Mouse (Mus musculus) stomach, postnatal 0 days (tissue): ENCODE measurements around the gene Col24a1. TPM values are rescaled to one million over a fixed set of nuclear protein-coding genes. Genes with fewer than 3 reads are reported as not detected.
A peak's percentile ranks its signal among the peaks of the same experiment; 100 is the strongest.

Experiments
- ATAC-seq: fragments of 200-750 bp; cut with Nextera tagmentation; 2 replicates; pipeline ENCODE4 v1.8.0; 2017; ENCODE audit not compliant: low FRiP score, low TSS enrichment
- DNase-seq: peaks from one replicate; pipeline ENCODE4 v3.0.0-alpha.2; 2016; ENCODE audit warnings: low spot score
- H3K27ac ChIP-seq: fragments of 300-500 bp; sonication (generic); replicated peaks from 2 replicates; pipeline ENCODE4 v1.5.1; 2014; ENCODE audit warnings: mild to moderate bottlenecking, control low read depth
- H3K27me3 ChIP-seq: fragments of 300-500 bp; sonication (generic); 2 replicates; pipeline ENCODE4 v1.6.1; 2014; ENCODE audit warnings: low read length; ENCODE audit not compliant: control insufficient read depth, insufficient read depth
- H3K36me3 ChIP-seq: fragments of 300-500 bp; sonication (generic); 2 replicates; pipeline ENCODE4 v1.6.1; 2014; ENCODE audit warnings: low read length, mixed read lengths; ENCODE audit not compliant: control insufficient read depth, insufficient read depth
- H3K4me1 ChIP-seq: fragments of 300-500 bp; sonication (generic); replicated peaks from 2 replicates; pipeline ENCODE4 v1.6.1; 2014; ENCODE audit warnings: antibody characterized with exemption; ENCODE audit not compliant: control insufficient read depth, insufficient read depth
- H3K4me2 ChIP-seq: fragments of 300-500 bp; sonication (generic); replicated peaks from 2 replicates; pipeline ENCODE4 v1.6.1; 2014; ENCODE audit warnings: low read depth, mild to moderate bottlenecking, control low read depth, moderate library complexity
- H3K4me3 ChIP-seq: fragments of 300-500 bp; sonication (generic); 2 replicates; pipeline ENCODE4 v1.5.1; 2014; ENCODE audit warnings: low read depth, low read length, control low read depth
- H3K9ac ChIP-seq: fragments of 300-500 bp; sonication (generic); 2 replicates; pipeline ENCODE4 v1.6.1; 2014; ENCODE audit warnings: mild to moderate bottlenecking, low read length, control low read depth, mixed read lengths
- H3K9me3 ChIP-seq: fragments of 300-500 bp; sonication (generic); 2 replicates; pipeline ENCODE4 v1.6.1; 2016; ENCODE audit warnings: low read length; ENCODE audit not compliant: control insufficient read depth
- CTCF ChIP-seq: IDR thresholded peaks from 2 replicates; pipeline ENCODE4 v1.5.1; 2016; ENCODE audit warnings: antibody characterized with exemption, low read depth, mild to moderate bottlenecking, moderate library complexity
- EP300 ChIP-seq: optimal IDR thresholded peaks from 2 replicates; pipeline ENCODE3; 2016; ENCODE audit warnings: antibody characterized with exemption
- WGBS: fragments of 180-500 bp; shearing (Covaris S2); extraction: QIAGEN DNeasy Blood & Tissue Kit; methylation state at CpG from one replicate; pipeline ENCODE4 v1.1.7; 2014; 5-methylcytosine and 5-hydroxymethylcytosine counted together
- polyA plus RNA-seq: library from polyadenylated mRNA; unstranded; fragments of >200 nt; fragmentation: Nextera tagmentation; extraction: Ambion mirVana; gene quantifications from 2 replicates; pipeline ENCODE4 v1.2.1, GENCODE M21; 2015

The Col24a1 gene
- polyA plus RNA-seq, 1 experiment from 2014 or later = 0.89 TPM

DNA sequence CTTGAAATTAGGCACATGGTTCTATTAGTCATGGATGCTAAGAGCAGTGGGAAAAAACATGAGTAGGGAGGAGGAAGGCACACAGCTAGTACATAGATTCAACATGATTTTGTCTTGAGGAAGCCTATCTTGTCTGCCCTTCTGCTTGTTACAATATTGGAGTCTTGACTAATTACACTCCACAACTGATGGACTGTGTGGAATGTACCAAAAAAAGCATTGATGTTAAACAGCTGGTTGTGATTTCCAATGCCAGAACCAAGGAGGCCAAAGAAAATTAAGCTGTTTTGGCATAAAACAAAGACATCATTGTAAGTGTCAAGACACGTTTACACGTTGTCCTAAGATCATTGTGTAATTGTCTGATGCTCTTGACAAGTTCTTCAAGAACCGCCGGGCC lies 29.1 kb upstream of the Col24a1 start:
- no peak for DNase-seq

DNA sequence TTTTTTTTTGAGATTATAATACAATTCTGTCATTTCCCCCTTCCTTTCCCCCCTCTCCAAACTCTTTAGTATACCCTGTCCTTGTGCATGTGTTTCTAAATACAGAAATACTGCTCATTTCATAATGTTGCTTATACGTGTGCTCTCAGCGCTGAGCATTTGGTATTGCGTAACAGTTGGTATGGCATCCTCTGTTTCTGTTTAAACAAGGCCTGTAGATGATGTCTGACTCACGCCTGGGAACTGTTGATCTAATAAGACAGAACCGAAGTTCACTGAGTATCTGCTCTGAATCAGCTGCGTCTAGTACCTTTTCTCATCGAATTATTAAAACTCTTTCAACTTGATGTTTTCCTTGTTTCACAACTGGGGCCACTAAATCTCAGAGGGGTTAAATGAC lies 24.2 kb upstream of the Col24a1 start:
- WGBS = 23% methylated on average over 7 of the region's 7 CpGs
- Histone ChIP-seq H3K9ac (no peak overlapping the region), H3K4me2 (no peak overlapping the region), H3K4me1 (no peaks in the 10 kb centered on the region), H3K27me3 (no peaks in the 10 kb centered on the region), H3K36me3 (no peaks in the 10 kb centered on the region), H3K4me3 (no peak overlapping the region), H3K9me3 (no peaks in the 10 kb centered on the region), H3K27ac (peak overlapping the region; percentile 69; the same call in 1 of the 2 replicates)
- DNase-seq (no peak), ATAC-seq (peak; percentile 86)
- TF ChIP-seq CTCF (no peak), EP300 (no peak)

More for the DNA sequence above, 29.1 kb upstream of the Col24a1 start:
- no peak overlapping the region for H3K9ac ChIP-seq
- no peak overlapping the region for H3K4me2 ChIP-seq
- H3K4me3 ChIP-seq = no peak overlapping the region
- WGBS = 66% methylated on average over 4 of the region's 4 CpGs
- no peak overlapping the region for H3K27ac ChIP-seq
- H3K9me3 ChIP-seq = no peaks in the 10 kb centered on the region
- TF ChIP-seq CTCF (no peak), EP300 (no peak)
- no peaks in the 10 kb centered on the region for H3K4me1 ChIP-seq
- no peaks in the 10 kb centered on the region for H3K36me3 ChIP-seq
- ATAC-seq = no peak
- H3K27me3 ChIP-seq = no peaks in the 10 kb centered on the region

DNA sequence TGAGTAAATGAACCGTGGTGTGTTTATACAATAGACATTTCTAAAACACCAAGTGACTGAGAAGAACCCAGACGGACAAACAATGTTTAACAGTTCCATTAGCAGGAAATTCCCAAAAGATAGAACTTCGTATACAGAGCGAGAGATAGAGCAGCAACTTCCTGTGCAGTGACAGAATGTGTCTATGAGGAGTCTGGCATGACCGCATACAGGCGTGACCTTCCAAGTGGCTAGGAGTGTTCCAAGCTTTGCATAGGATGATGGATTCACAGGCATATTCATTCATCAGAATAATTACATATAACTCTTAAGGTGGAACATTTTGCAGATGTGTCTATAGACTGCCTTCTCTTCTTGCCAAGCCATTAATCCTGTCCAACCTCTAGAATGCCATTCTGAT lies 18.1 kb upstream of the Col24a1 start:
- no peak for ATAC-seq
- H3K36me3 ChIP-seq = no peaks in the 10 kb centered on the region

DNA sequence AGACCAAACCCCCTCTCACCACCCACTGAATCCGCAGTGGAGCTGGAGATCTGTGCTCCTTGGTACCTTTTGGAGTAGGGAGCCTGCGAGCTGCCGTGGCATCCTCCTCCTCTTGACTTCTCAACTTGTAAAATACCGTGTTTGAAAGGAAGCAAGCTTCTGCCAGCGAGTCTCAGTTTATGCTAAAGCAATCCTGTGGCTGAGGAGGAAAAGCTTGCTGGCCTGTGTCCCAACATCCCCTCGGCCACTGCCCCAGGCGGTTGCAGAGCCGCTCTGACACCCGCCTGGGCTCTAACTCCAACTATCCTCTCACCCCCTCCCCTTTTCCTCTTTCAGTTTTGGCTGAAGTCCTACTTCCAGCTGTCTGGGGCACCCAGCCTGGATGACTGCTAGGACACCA lies 935 bp downstream of the Col24a1 start:
- Histone ChIP-seq H3K27ac (0 out of 2 replicates have a peak overlapping the region, but pooled peaks have one; percentile 58), H3K4me2 (peak overlapping the region; percentile 66), H3K36me3 (no peaks in the 10 kb centered on the region), H3K27me3 (no peaks in the 10 kb centered on the region), H3K9ac (peak overlapping the region; percentile 53), H3K4me3 (peak overlapping the region; percentile 43), H3K9me3 (no peaks in the 10 kb centered on the region), H3K4me1 (no peaks in the 10 kb centered on the region; the same call in 1 of the 2 replicates)
- TF ChIP-seq EP300 = no peak
- no peak for TF ChIP-seq CTCF
- 1% methylated on average over 9 of the region's 9 CpGs for WGBS
- DNase-seq = peak; percentile 24
- ATAC-seq = peak; percentile 47; the same call in 1 of the 2 replicates

More for the DNA sequence above, 18.1 kb upstream of the Col24a1 start:
- TF ChIP-seq EP300 (no peak), CTCF (no peak)
- Histone ChIP-seq H3K9ac (no peak overlapping the region), H3K4me2 (no peak overlapping the region), H3K27ac (no peak overlapping the region), H3K27me3 (no peaks in the 10 kb centered on the region), H3K4me3 (no peak overlapping the region), H3K4me1 (no peaks in the 10 kb centered on the region), H3K9me3 (no peaks in the 10 kb centered on the region)
- WGBS = 61% methylated on average over 6 of the region's 6 CpGs
- DNase-seq = no peak

DNA sequence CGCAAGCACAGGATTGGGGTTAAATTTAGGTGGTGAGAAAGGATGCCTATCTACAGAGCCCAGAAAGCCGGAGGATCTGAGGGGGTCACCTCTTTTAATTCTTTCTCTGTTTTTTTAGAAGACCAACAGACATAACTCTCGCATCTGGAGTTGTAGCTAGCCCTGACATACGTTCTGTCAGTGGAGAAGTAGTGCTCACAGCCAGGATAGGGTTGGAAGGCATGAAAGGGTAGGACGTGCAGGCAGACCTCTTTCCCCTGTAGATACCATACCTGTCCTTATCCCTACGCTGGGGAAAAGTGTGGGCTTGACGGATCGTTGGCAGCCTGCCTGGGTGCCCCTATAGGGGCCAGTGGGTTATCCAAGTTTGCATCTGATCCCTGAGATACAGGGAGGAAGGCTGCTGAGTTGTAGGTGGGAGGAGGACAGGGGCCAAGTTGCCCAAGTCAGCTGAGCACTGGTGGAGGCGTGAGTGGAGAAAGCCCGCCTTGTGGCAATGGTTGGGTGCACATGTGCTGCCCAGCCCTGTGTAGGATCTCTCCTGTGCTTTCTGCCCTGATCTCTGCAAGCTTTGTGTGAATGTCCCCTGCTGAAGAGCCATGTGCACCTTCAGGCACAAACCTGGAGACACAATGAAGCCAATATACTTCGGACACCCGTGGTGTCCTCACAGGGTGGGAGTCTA lies 1.5 kb downstream of the Col24a1 start:
- 43% methylated on average over 12 of the region's 12 CpGs for WGBS
- H3K36me3 ChIP-seq = no peaks in the 10 kb centered on the region
- DNase-seq (no peak), ATAC-seq (no peak)
- peak overlapping the region; percentile 66 for H3K4me2 ChIP-seq
- no peaks in the 10 kb centered on the region for H3K27me3 ChIP-seq
- peak overlapping the region; percentile 43 for H3K4me3 ChIP-seq
- TF ChIP-seq CTCF = no peak
- no peak for TF ChIP-seq EP300
- H3K9me3 ChIP-seq = no peaks in the 10 kb centered on the region
- H3K9ac ChIP-seq = peak overlapping the region; percentile 53
- H3K27ac ChIP-seq = 0 out of 2 replicates have a peak overlapping the region, but pooled peaks have one; percentile 13
- no peaks in the 10 kb centered on the region; the same call in 1 of the 2 replicates for H3K4me1 ChIP-seq

GRCm38 (mm10) chr3:145299980-145300591 lies 7.8 kb downstream of the Col24a1 start:
- Histone ChIP-seq H3K4me1 (no peaks in the 10 kb centered on the region), H3K4me2 (no peak overlapping the region), H3K4me3 (no peak overlapping the region), H3K9me3 (no peaks in the 10 kb centered on the region), H3K27me3 (no peaks in the 10 kb centered on the region), H3K9ac (no peak overlapping the region), H3K27ac (no peak overlapping the region), H3K36me3 (no peaks in the 10 kb centered on the region)
- DNase-seq = no peak
- no peak for ATAC-seq
- TF ChIP-seq EP300 (no peak), CTCF (no peak)
- WGBS = 78% methylated on average over 5 of the region's 5 CpGs
